ENCODE assay signal across 9 mouse cellular contexts in genomic region chr13:93674131-93674561, GRCm38 (mm10). TPM values are rescaled to one million over a fixed set of nuclear protein-coding genes. Genes with fewer than 3 reads are reported as not detected.
DNase-seq lines count a peak whose midpoint lies in the region; ATAC-seq lines count a peak whose summit lies in the region.
"Had no signal": no experiment of that assay in that cellular context is flagged by ENCODE, and none has a peak within 500 bp of the region (broad histone marks: within the 10 kb centered on the region; RNA-seq: fewer than 3 reads in every experiment).

TSS of gene Bhmt2 (minus strand) at chr13:93674302.
TSS of gene Dmgdh (plus strand) at chr13:93674433.

- 8% methylated on average over 31 of the region's 31 CpGs for WGBS in embryonic facial prominence, embryonic 12.5 days
- 8% methylated on average over 31 of the region's 31 CpGs for WGBS in kidney, embryonic 15.5 days
- 6% methylated on average over 24 of the region's 31 CpGs for WGBS in midbrain, embryonic 11.5 days

- peak within 1 kb of the TSS; percentile 24 for H3K4me3 ChIP-seq in embryonic facial prominence, embryonic 12.5 days
- H3K4me3 ChIP-seq in kidney, embryonic 15.5 days (replicated peaks): peak within 1 kb of the TSS; percentile 28
- H3K4me3 ChIP-seq in midbrain, embryonic 11.5 days (ENCODE audit: low read depth, low read length): peak within 1 kb of the TSS; percentile 7; the same call in 1 of the 2 replicates

- H3K9ac ChIP-seq in embryonic facial prominence, embryonic 12.5 days: no peak within 1 kb of the TSS
- no peak within 1 kb of the TSS for H3K9ac ChIP-seq in kidney, embryonic 15.5 days
- no peak within 1 kb of the TSS for H3K9ac ChIP-seq in midbrain, embryonic 11.5 days (ENCODE audit: low read length)

- no peak within 1 kb of the TSS for H3K27ac ChIP-seq in embryonic facial prominence, embryonic 12.5 days
- 0 out of 2 replicates have a peak within 1 kb of the TSS, but pooled peaks have one; percentile 32 for H3K27ac ChIP-seq in kidney, embryonic 15.5 days
- H3K27ac ChIP-seq in midbrain, embryonic 11.5 days (ENCODE audit: low read depth, low read length): no peak within 1 kb of the TSS

- H3K36me3 ChIP-seq in embryonic facial prominence, embryonic 12.5 days: no peaks in the 10 kb centered on the region
- H3K36me3 ChIP-seq in kidney, embryonic 15.5 days: no peaks in the 10 kb centered on the region
- H3K36me3 ChIP-seq in midbrain, embryonic 11.5 days (ENCODE audit: control insufficient read depth, insufficient read depth, low read length): no peaks in the 10 kb centered on the region

- no peaks in the 10 kb centered on the region for H3K4me1 ChIP-seq in embryonic facial prominence, embryonic 12.5 days
- peaks cover 10% of the 10 kb centered on the region; the same call in 1 of the 2 replicates for H3K4me1 ChIP-seq in kidney, embryonic 15.5 days
- H3K4me1 ChIP-seq in midbrain, embryonic 11.5 days (ENCODE audit: control insufficient read depth, insufficient read depth, low read length): no peaks in the 10 kb centered on the region

- ATAC-seq in embryonic facial prominence, embryonic 12.5 days (ENCODE audit: insufficient number of reproducible peaks, insufficient read depth, low FRiP score, low TSS enrichment): no peak
- peak; percentile 70 for ATAC-seq in kidney, embryonic 15.5 days (replicated peaks; ENCODE audit: low FRiP score)
- ATAC-seq in midbrain, embryonic 11.5 days (ENCODE audit: low FRiP score): peak; percentile 42; the same call in 1 of the 2 replicates
- no peak for ATAC-seq in megakaryocyte, adult 5-6 weeks (ENCODE audit: poor library complexity, severe bottlenecking)

- no peaks in the 10 kb centered on the region for H3K9me3 ChIP-seq in embryonic facial prominence, embryonic 12.5 days
- no peaks in the 10 kb centered on the region for H3K9me3 ChIP-seq in kidney, embryonic 15.5 days (replicated peaks)
- no peaks in the 10 kb centered on the region for H3K9me3 ChIP-seq in midbrain, embryonic 11.5 days (ENCODE audit: control insufficient read depth, low read length)

- DNase-seq in adrenal gland, postnatal 14 days: no peak
- DNase-seq in adrenal gland, adult (ENCODE audit: inconsistent age in 2 of 2, low spot score in 1 of 2): no peak
- DNase-seq in midbrain, embryonic 11.5 days (ENCODE audit: low spot score, missing footprints): no peak
- DNase-seq in urinary bladder, postnatal 25 days (ENCODE audit: low spot score): no peak
- DNase-seq in cerebellum, postnatal 10 days: no peak
- DNase-seq: gastrocnemius, postnatal 25 days had no signal

- H3K27me3 ChIP-seq in embryonic facial prominence, embryonic 12.5 days: peaks cover 13% of the 10 kb centered on the region
- H3K27me3 ChIP-seq in kidney, embryonic 15.5 days: peaks cover 10% of the 10 kb centered on the region
- H3K27me3 ChIP-seq in midbrain, embryonic 11.5 days (ENCODE audit: control insufficient read depth, insufficient read depth, low read length): peaks cover 4% of the 10 kb centered on the region; the same call in 1 of the 2 replicates

- H3K4me2 ChIP-seq in embryonic facial prominence, embryonic 12.5 days (replicated peaks): peak within 1 kb of the TSS; percentile 40
- H3K4me2 ChIP-seq in kidney, embryonic 15.5 days: peak within 1 kb of the TSS; percentile 54
- peak within 1 kb of the TSS; percentile 33 for H3K4me2 ChIP-seq in midbrain, embryonic 11.5 days

RNA-seq across cellular contexts. Expression of gene Bhmt2, which starts in this region (rescaled TPM):
- 0.90 and 18.5 TPM in 2 replicates for total RNA-seq in adrenal gland, postnatal 14 days (2021)
- polyA plus RNA-seq in embryonic facial prominence, embryonic 12.5 days (2016; fragmentation: Nextera tagmentation; extraction: Ambion mirVana): not detected in 2 replicates
- polyA plus RNA-seq in kidney, embryonic 15.5 days (2015; fragmentation: Nextera tagmentation; extraction: Ambion mirVana): 4.8 and 4.9 TPM in 2 replicates
- 0.08 TPM in 1 of 2 replicates, not detected in the other for polyA plus RNA-seq in midbrain, embryonic 11.5 days (2014; fragmentation: Nextera tagmentation; extraction: Ambion mirVana)
- total RNA-seq in megakaryocyte, adult 5-6 weeks (2015): not detected in 2 replicates
- not detected in 2 replicates for total RNA-seq in megakaryocyte, adult 5-6 weeks (2017)
- total RNA-seq: gastrocnemius, postnatal 25 days had no signal

RNA-seq across cellular contexts. Expression of gene Dmgdh, which starts in this region (rescaled TPM):
- 1.1 and 29.6 TPM in 2 replicates for total RNA-seq in adrenal gland, postnatal 14 days (2021)
- polyA plus RNA-seq in embryonic facial prominence, embryonic 12.5 days (2016; fragmentation: Nextera tagmentation; extraction: Ambion mirVana): 0.12 TPM in 1 of 2 replicates, not detected in the other
- polyA plus RNA-seq in kidney, embryonic 15.5 days (2015; fragmentation: Nextera tagmentation; extraction: Ambion mirVana): 1.6 and 2.0 TPM in 2 replicates
- polyA plus RNA-seq in midbrain, embryonic 11.5 days (2014; fragmentation: Nextera tagmentation; extraction: Ambion mirVana): 0.12 TPM in 1 of 2 replicates, not detected in the other
- total RNA-seq in megakaryocyte, adult 5-6 weeks (2015): not detected in 2 replicates
- not detected in 2 replicates for total RNA-seq in megakaryocyte, adult 5-6 weeks (2017)
- total RNA-seq: gastrocnemius, postnatal 25 days had no signal

Comparison
In these comparisons a context has a peak if more than half of its experiments do, and no peak if none do; other contexts are left out.
1. Peak in ATAC-seq, H3K4me3 ChIP-seq and H3K4me2 ChIP-seq in midbrain, embryonic 11.5 days; RNA of the genes that start here not detected or under 1 TPM.